Mouse (Mus musculus) midbrain, embryonic 10.5 days (tissue): ENCODE results near the gene Gbf1. TPM values are rescaled to one million over a fixed set of nuclear protein-coding genes. Genes with fewer than 3 reads are reported as not detected.

ENCODE experiments used
- DNase-seq: peaks from one replicate; pipeline ENCODE4 v3.0.0-alpha.2; 2017; ENCODE audit warnings: low spot score
- H3K27ac ChIP-seq: fragments of 300-500 bp; sonication (generic); replicated peaks from 2 replicates; pipeline ENCODE4 v1.5.1; 2016; ENCODE audit warnings: mild to moderate bottlenecking
- H3K27me3 ChIP-seq: fragments of 300-500 bp; sonication (generic); 2 replicates; pipeline ENCODE4 v1.6.1; 2016; ENCODE audit warnings: low read depth, mild to moderate bottlenecking; ENCODE audit not compliant: poor library complexity, severe bottlenecking
- H3K36me3 ChIP-seq: fragments of 300-500 bp; sonication (generic); 2 replicates; pipeline ENCODE4 v1.6.1; 2016; ENCODE audit warnings: mild to moderate bottlenecking, moderate library complexity
- H3K4me1 ChIP-seq: fragments of 300-500 bp; sonication (generic); 2 replicates; pipeline ENCODE4 v1.6.1; 2016
- H3K4me3 ChIP-seq: fragments of 300-500 bp; sonication (generic); 2 replicates; pipeline ENCODE4 v1.5.1; 2016; ENCODE audit warnings: mild to moderate bottlenecking, moderate library complexity
- H3K9me3 ChIP-seq: fragments of 300-500 bp; sonication (generic); replicated peaks from 2 replicates; pipeline ENCODE4 v1.6.1; 2016; ENCODE audit warnings: mild to moderate bottlenecking
- WGBS: fragments of 180-500 bp; shearing (Covaris S2); methylation state at CpG from one replicate; pipeline ENCODE4 v1.1.7; 2016; 5-methylcytosine and 5-hydroxymethylcytosine counted together
- polyA plus RNA-seq: library from polyadenylated mRNA; unstranded; fragments of >200 nt; fragmentation: Nextera tagmentation; extraction: Ambion mirVana; gene quantifications from 2 replicates; pipeline ENCODE4 v1.2.1, GENCODE M21; 2016

Gbf1 gene
- polyA plus RNA-seq, 1 experiment from 2014 or later, result 43.8 TPM

DNA sequence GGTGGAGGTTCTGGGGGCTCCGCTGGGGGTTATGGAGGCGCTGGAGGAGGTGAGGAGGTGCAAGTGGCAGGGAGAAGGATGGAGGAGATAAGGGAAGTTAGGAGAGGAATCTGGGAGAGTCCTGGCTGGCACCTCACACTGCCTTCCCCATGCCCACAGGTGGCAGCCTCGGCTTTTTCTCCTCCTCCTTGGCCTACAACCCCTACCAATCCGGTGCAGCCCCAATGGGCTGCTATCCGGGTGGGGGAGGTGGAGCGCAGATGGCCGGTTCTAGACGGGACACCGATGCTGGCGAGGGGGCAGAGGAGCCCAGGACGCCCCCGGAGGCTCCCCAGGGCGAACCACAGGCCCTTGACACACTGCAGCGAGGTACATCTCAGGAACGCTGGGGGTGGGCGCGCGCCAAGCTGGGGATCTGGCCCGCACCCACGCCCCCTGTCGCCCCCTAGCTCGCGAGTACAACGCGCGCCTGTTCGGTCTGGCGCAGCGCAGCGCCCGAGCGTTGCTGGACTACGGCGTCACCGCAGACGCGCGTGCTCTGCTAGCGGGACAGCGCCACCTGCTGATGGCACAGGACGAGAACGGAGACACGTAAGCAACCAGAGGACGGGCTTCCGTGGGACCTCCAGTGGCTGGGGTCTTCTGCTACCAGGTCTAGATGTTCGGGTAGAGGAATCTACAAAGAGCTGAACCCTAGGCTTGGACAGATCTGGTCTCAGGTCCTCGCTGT, 156.6 kb downstream of the Gbf1 start:
- H3K27ac ChIP-seq, result peak overlapping the region; percentile 34
- H3K27me3 ChIP-seq, result peaks cover 81% of the 10 kb centered on the region
- 2% methylated on average over 47 of the region's 47 CpGs for WGBS
- H3K36me3 ChIP-seq, result peaks cover 24% of the 10 kb centered on the region
- H3K4me1 ChIP-seq, result peaks cover 36% of the 10 kb centered on the region
- DNase-seq, result peak; percentile 90
- H3K4me3 ChIP-seq, result peak overlapping the region; percentile 54
- H3K9me3 ChIP-seq, result no peaks in the 10 kb centered on the region

DNA sequence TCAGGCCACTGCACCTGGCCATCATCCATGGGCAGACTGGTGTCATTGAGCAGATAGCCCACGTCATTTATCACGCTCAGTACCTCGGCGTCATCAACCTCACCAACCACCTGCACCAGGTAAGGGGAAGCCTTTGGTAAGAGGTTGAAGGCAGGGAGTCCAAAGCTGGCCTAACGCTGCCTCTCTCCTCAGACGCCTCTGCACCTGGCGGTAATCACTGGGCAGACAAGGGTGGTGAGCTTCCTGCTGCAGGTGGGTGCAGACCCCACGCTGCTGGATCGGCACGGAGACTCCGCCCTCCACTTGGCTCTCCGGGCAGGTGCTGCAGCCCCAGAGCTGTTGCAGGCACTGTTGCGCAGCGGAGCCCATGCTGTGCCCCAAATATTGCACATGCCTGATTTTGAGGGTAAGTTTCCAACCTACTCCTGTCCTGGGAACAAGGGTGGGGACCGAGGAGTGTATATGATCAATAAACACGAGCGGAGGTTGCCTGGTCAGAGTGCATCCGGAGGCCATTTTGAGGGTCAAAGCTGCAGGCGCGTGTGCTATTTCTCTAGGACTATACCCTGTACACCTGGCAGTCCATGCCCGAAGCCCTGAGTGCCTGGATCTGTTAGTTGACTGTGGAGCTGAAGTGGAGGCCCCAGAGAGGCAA, 157.5 kb downstream of the Gbf1 start:
- Histone ChIP-seq H3K27ac (no peak overlapping the region), H3K4me3 (no peak overlapping the region), H3K9me3 (no peaks in the 10 kb centered on the region), H3K27me3 (peaks cover 90% of the 10 kb centered on the region), H3K4me1 (peaks cover 34% of the 10 kb centered on the region), H3K36me3 (peaks cover 24% of the 10 kb centered on the region)
- 81% methylated on average over 21 of the region's 21 CpGs for WGBS
- DNase-seq, result no peak

DNA sequence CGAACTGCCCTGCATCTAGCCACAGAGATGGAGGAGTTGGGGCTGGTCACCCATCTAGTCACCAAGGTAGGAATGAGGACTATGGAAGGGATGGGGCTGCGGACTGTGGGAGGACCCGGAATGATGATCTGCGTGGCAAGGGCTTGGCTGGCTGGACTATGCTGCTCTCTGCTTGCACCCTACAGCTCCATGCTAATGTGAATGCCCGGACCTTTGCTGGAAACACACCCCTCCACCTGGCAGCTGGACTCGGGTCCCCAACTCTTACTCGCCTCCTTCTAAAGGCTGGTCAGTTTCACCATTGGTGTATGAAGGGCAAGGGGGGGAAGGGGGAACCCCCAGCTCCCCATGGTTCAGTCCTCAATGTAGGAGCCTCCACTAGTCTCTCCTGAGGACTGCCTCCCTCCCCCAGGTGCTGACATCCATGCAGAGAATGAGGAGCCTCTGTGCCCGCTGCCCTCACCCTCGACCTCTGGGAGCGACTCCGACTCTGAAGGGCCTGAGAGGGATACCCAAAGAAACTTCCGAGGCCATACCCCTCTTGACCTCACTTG, 158.1 kb downstream of the Gbf1 start:
- Histone ChIP-seq H3K4me3 (no peak overlapping the region), H3K36me3 (peaks cover 24% of the 10 kb centered on the region), H3K27ac (no peak overlapping the region), H3K4me1 (peaks cover 29% of the 10 kb centered on the region), H3K9me3 (no peaks in the 10 kb centered on the region), H3K27me3 (peaks cover 96% of the 10 kb centered on the region)
- WGBS, result 87% methylated on average over 12 of the region's 12 CpGs
- no peak for DNase-seq

DNA sequence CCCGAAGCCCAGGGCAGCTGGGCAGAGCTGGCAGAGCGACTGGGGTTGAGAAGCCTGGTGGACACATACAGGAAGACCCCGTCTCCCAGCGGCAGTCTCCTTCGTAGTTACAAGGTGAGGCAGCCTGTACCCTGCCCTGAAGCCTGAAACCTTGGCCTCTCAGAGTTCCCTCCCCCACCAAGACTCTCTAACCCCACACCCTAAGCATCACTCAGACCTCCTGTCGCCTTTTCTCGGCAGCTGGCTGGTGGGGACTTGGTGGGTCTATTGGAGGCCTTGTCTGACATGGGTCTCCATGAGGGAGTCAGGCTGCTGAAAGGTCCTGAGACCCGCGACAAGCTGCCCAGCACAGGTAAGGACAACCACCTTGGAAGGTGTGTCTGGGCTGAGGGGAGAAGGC, 159.0 kb downstream of the Gbf1 start:
- no peaks in the 10 kb centered on the region for H3K9me3 ChIP-seq
- H3K27ac ChIP-seq, result no peak overlapping the region
- H3K4me1 ChIP-seq, result peaks cover 28% of the 10 kb centered on the region
- peaks cover 97% of the 10 kb centered on the region for H3K27me3 ChIP-seq
- WGBS, result 90% methylated on average over 9 of the region's 9 CpGs
- no peak overlapping the region for H3K4me3 ChIP-seq
- no peak for DNase-seq
- H3K36me3 ChIP-seq, result peaks cover 24% of the 10 kb centered on the region

DNA sequence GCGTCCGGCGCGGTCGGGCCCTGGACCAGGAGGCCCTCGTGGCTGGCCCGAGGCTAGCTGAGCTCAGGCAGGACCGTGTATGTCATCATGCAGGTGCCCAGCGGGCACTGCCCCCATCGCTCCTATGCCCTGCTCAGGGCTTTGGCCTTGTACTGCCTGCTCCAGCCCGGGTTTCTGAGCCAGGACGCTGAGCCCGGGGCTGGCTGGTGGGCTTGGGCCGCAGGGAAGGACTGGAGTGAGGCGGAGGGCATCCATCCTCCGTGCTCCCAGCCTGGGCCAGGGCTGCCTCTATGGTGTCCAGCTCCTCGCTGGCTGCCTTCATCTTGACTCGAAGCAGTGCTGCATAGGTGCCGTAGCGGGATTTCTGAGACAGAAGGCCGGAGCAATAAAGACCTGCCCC, 160.3 kb downstream of the Gbf1 start:
- H3K4me3 ChIP-seq, result no peak overlapping the region
- H3K4me1 ChIP-seq, result peaks cover 30% of the 10 kb centered on the region
- no peak overlapping the region for H3K27ac ChIP-seq
- no peaks in the 10 kb centered on the region for H3K9me3 ChIP-seq
- H3K36me3 ChIP-seq, result peaks cover 24% of the 10 kb centered on the region
- peaks cover 97% of the 10 kb centered on the region for H3K27me3 ChIP-seq
- 89% methylated on average over 21 of the region's 21 CpGs for WGBS
- peak; percentile 10 for DNase-seq

DNA sequence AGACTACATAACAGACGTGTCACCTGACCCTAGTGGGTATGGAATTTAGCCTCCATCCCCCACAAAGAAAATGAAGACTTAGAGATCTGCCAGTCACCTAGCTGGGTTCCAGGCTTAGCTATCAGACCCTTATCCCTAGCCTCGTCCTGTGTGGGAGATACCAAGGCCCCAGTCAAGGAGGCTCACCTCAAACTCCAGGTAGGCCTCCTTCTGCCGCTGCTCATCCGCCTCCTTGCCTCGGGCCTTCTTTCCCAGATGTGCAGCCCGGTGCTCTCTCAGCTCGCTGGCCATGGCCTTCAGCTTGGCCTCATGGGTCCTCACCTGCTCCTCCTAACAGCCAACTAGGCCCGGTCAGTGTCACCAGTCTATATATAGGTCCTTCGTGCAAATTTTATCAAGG, 160.8 kb downstream of the Gbf1 start:
- 90% methylated on average over 9 of the region's 9 CpGs for WGBS
- peaks cover 24% of the 10 kb centered on the region for H3K36me3 ChIP-seq
- no peak for DNase-seq

DNA sequence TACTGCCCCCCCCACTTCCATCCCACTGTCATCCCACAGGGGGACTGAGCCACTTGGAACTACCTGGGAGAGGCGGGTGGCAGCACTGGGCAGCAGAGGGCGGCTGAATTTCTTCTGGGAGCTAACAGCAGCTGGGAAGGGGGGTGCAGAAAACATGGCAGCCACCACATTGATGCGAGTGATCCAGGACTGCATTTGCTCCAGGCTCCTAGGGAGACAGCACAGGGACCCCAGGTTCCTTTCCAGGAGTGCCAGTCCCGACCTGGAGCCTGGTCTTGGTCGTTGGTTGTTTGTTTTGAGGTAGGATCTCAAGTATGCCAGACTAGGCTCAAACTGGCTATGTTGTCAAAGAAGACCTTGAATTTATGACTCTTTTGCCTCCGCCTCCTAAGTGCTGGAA, 161.3 kb downstream of the Gbf1 start:
- 72% methylated on average over 6 of the region's 6 CpGs for WGBS
- Histone ChIP-seq H3K4me3 (no peak overlapping the region), H3K27me3 (peaks cover 97% of the 10 kb centered on the region), H3K27ac (no peak overlapping the region; the same call in 1 of the 2 replicates), H3K4me1 (peaks cover 38% of the 10 kb centered on the region), H3K36me3 (peaks cover 24% of the 10 kb centered on the region), H3K9me3 (no peaks in the 10 kb centered on the region)
- DNase-seq, result peak; percentile 9

More for the DNA sequence above, 160.8 kb downstream of the Gbf1 start:
- Histone ChIP-seq H3K9me3 (no peaks in the 10 kb centered on the region), H3K4me3 (no peak overlapping the region), H3K4me1 (peaks cover 36% of the 10 kb centered on the region), H3K27me3 (peaks cover 97% of the 10 kb centered on the region), H3K27ac (no peak overlapping the region; the same call in 1 of the 2 replicates)

DNA sequence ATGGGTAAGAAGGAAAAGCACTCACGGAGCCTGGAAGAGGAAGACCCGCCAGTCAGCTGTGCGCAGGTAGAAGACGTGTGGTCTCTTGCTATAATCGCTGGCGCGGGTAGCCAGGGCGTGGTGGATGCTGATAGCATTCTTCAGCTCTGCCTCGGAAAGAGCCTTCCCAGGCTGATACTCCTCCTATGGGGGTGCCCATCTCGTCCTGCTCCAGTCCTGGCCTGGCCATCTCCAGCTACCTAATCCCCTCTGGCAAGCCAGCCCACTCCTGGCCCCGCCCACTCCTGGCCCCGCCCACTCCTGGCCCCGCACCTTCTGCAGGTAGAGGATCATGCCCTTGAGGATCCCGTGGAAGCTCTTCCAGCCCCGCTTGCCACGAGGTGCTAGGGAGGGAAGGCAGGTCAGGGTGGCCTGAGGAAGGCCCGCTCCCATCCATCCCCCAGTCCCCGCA, 161.9 kb downstream of the Gbf1 start:
- no peaks in the 10 kb centered on the region for H3K9me3 ChIP-seq
- H3K27me3 ChIP-seq, result peaks cover 98% of the 10 kb centered on the region
- H3K4me1 ChIP-seq, result peaks cover 38% of the 10 kb centered on the region
- H3K27ac ChIP-seq, result no peak overlapping the region
- 14% methylated on average over 18 of the region's 18 CpGs for WGBS
- H3K4me3 ChIP-seq, result peak overlapping the region; percentile 19; the same call in 1 of the 2 replicates
- H3K36me3 ChIP-seq, result peaks cover 24% of the 10 kb centered on the region
- no peak for DNase-seq

DNA sequence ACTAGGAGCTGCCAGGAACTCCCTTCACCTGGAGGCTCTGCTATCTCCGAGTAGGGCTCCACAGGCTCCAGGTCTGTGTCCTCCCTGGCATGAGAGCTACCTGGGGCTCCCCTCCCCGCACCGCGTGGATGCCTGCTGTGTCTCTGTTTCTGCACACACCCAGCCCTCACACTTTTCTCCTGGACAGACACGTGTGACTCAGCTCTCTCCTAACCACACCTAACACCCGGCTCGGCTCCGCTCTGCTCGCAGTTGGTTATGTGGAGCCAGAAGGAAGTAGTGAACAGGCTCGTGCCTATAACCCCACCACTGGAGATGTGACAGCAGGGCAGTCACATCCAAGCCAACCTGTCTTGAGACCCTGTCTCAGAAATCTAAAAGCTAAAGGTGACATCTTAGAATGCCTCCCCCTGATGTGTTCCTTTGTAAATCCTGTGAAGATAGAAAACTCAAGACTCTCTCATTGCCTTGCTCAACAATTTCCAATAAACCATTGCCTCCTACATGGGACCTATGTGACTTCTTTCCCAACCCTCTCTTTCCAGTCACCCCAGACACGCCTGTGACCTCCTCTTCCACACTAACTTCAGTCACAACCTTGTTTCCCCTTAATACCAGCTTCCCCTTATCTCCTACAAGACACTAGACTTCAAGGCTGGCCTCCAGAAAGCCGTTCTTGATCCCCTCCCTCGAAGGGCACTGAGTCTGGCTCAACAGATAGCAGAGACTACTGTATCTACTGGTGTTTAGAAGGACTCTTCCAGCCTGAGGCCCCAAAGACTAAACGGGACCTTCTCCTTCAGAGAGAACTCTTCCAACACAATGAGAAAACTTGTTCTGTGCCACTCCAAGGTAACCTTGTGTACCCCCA, 162.8 kb downstream of the Gbf1 start:
- peak; percentile 11 for DNase-seq
- Histone ChIP-seq H3K4me1 (peaks cover 43% of the 10 kb centered on the region), H3K36me3 (peaks cover 17% of the 10 kb centered on the region), H3K27me3 (peaks cover 99% of the 10 kb centered on the region), H3K4me3 (no peak overlapping the region), H3K27ac (no peak overlapping the region), H3K9me3 (no peaks in the 10 kb centered on the region)
- 51% methylated on average over 14 of the region's 14 CpGs for WGBS

DNA sequence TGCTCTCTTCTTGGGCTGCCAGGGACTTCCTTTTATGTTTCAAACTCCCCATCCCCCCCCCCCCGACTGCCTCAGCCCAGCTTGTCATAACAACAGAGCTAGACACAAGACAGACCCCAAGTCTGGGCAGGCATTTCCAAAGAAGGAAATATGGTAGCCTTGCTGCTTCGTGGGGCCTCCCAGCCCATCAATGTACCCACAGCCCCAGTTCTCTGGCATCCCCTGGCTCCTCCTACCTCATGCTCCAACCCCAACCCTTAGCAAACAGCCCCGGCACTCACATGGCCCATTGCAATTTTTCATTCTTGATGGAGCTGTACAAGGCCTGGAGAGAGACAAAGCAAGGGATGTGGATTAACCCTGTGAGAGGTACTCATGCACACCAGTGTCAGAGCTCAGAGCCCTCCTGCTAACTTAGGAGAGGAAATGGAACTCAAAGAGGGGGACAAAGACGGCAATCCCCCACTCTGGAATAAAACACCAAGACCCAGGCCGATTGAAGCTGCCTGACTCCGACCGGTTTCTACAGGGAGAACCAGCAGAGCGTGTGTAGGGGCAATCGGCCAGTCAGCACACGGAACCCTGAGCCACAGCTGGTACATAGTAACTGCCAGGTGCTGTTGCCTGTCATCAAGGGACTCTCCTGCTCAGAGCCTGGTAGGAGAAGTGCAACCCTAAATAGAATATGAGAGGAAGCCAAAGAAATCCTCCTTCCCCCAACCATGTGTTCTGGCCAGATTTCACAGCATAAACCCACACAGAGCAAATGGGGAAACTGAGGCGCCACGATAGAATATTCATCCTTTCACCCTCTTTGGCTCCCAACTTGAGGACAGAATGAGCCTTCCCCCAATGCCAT, 163.7 kb downstream of the Gbf1 start:
- Histone ChIP-seq H3K27ac (no peak overlapping the region), H3K27me3 (peaks cover 99% of the 10 kb centered on the region), H3K4me3 (no peak overlapping the region), H3K9me3 (no peaks in the 10 kb centered on the region), H3K36me3 (peaks cover 10% of the 10 kb centered on the region), H3K4me1 (peaks cover 50% of the 10 kb centered on the region)
- WGBS, result 55% methylated on average over 12 of the region's 12 CpGs
- peak; percentile 12 for DNase-seq

DNA sequence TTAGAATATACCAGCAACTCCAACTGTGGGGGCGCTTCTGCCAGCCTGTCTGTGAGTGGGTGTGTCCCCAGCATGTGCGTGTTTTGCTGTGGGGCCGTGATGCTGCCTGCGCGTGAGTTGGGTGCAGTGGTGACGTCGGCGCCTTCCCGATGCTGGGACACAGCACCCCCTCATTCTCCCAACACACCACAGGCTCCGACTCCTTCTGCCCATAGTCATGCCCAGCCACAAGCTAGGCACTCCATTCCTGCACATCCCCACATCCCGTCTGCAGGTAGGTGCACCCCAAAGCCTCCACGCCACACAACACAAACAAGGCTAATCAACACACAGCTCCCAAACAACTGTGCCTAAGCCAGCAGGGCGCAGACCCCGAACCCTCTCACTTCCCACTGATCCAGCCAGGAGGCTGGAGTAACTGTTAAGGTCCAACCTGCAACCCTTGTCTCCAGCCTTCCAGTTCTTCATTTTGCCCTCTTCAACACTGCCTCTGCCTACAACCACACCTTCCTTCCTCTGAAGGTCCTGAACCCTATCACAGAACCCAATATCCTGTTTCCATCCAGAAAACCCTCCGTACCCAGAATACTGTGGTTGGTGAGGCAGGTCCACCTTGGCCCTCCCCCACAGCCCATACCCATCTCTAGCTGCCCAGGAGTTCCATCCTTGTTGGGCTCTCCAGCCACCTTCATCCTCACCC, 164.7 kb downstream of the Gbf1 start:
- Histone ChIP-seq H3K9me3 (no peaks in the 10 kb centered on the region), H3K4me3 (peak overlapping the region; percentile 54), H3K36me3 (0 out of 2 replicates have a peak, but pooled peaks cover 3% of the 10 kb centered on the region), H3K27me3 (peaks cover 99% of the 10 kb centered on the region), H3K4me1 (peaks cover 60% of the 10 kb centered on the region), H3K27ac (peak overlapping the region; percentile 63)
- peak; percentile 12 for DNase-seq
- 29% methylated on average over 15 of the region's 15 CpGs for WGBS
